Mouse (Mus musculus) testis, adult 2 months (tissue): Measurements from ENCODE around the gene Olfr15. TPM values are rescaled to one million over a fixed set of nuclear protein-coding genes. Genes with fewer than 3 reads are reported as not detected.
"Not testable (repeated sequence)": the region's sequence is repeated elsewhere in the genome, so short reads cannot be mapped to it uniquely, and the experiment has no call there.

Experiments used
- H3K27ac ChIP-seq: fragments of 200-500 bp; 2 replicates; pipeline ENCODE4 v1.5.1; 2012; ENCODE audit warnings: low read depth, low read length; ENCODE audit not compliant: control insufficient read depth, insufficient read depth
- H3K27me3 ChIP-seq: fragments of 200-500 bp; 2 replicates; pipeline ENCODE4 v1.6.1; 2012; ENCODE audit warnings: mild to moderate bottlenecking, low read length, moderate library complexity; ENCODE audit not compliant: control insufficient read depth, insufficient read depth
- H3K36me3 ChIP-seq: fragments of 200-500 bp; 2 replicates; pipeline ENCODE4 v1.6.1; 2012; ENCODE audit warnings: mild to moderate bottlenecking, low read length; ENCODE audit not compliant: control insufficient read depth, insufficient read depth
- H3K4me1 ChIP-seq: fragments of 200-500 bp; 2 replicates; pipeline ENCODE4 v1.6.1; 2012; ENCODE audit warnings: low read length; ENCODE audit not compliant: control insufficient read depth, insufficient read depth
- H3K4me3 ChIP-seq: fragments of 200-500 bp; 2 replicates; pipeline ENCODE4 v1.5.1; 2012; ENCODE audit warnings: low read depth, mild to moderate bottlenecking, low read length, moderate library complexity, mixed read lengths; ENCODE audit not compliant: control insufficient read depth
- CTCF ChIP-seq: fragments of 200-500 bp; IDR thresholded peaks from 2 replicates; pipeline ENCODE4 v1.5.1; 2012; ENCODE audit warnings: low read depth, mild to moderate bottlenecking, inconsistent platforms, low read length, moderate library complexity; ENCODE audit not compliant: control insufficient read depth, insufficient read depth, insufficient replicate concordance
- POLR2A ChIP-seq: fragments of 200-500 bp; IDR thresholded peaks from 2 replicates; pipeline ENCODE4 v1.6.1; 2012; ENCODE audit warnings: low read depth, mild to moderate bottlenecking, inconsistent platforms, low read length, moderate library complexity; ENCODE audit not compliant: control insufficient read depth
- polyA plus RNA-seq: library from polyadenylated mRNA; depleted of rRNA; stranded (reverse); fragments of >200 nt; gene quantifications from 2 replicates; pipeline ENCODE4 v1.2.3, GENCODE M21; 2012

The Olfr15 gene
- polyA plus RNA-seq, 1 experiment, result not detected

- TF ChIP-seq CTCF (no peak), POLR2A (no peak)
- H3K4me1 ChIP-seq, result no peaks in the 10 kb centered on the region; the same call in 1 of the 2 replicates
Observed at GRCm38 (mm10) chr16:3835461-3835860, 4.8 kb downstream of the Olfr15 start.

GRCm38 (mm10) chr16:3839157-3839885 is 8.6 kb downstream of the Olfr15 start:
- H3K36me3 ChIP-seq, result no peaks in the 10 kb centered on the region
- H3K27me3 ChIP-seq, result no peaks in the 10 kb centered on the region
- H3K4me1 ChIP-seq, result peaks cover 2% of the 10 kb centered on the region; the same call in 1 of the 2 replicates
- no peak overlapping the region for H3K27ac ChIP-seq
- H3K4me3 ChIP-seq, result peak overlapping the region; percentile 1; the same call in 1 of the 2 replicates
- peak; percentile 19; the same call in 1 of the 2 replicates for TF ChIP-seq CTCF
- no peak for TF ChIP-seq POLR2A

More at GRCm38 (mm10) chr16:3835461-3835860, 4.8 kb downstream of the Olfr15 start:
- Histone ChIP-seq H3K27ac (no peak overlapping the region), H3K4me3 (no peak overlapping the region), H3K36me3 (no peaks in the 10 kb centered on the region), H3K27me3 (no peaks in the 10 kb centered on the region)

DNA sequence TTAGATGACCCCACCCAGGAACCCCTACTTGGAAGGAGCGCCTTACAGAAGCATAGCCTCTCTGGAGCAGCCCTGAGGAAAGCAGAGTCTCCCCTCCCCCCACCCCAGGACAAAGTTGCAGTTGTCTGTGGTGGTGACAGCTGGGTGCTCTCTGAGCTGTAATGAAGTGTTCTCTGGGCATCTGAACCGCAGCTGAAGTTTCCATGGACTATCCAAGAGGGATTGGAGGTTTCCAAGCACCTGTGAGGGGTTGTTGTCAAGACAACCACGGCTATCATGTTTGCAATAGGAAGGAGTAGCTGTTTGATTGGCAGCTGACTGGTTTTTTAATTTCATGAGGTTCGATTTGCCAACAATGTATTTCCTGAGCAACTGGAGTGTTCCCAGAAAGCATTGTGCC is 12.3 kb downstream of the Olfr15 start:
- TF ChIP-seq CTCF (no peak), POLR2A (no peak)
- peaks cover 5% of the 10 kb centered on the region for H3K4me1 ChIP-seq
- no peak overlapping the region for H3K27ac ChIP-seq
- no peaks in the 10 kb centered on the region for H3K36me3 ChIP-seq
- H3K27me3 ChIP-seq, result no peaks in the 10 kb centered on the region
- no peak overlapping the region for H3K4me3 ChIP-seq

- TF ChIP-seq CTCF, result no peak
- TF ChIP-seq POLR2A, result no peak
- no peak overlapping the region for H3K4me3 ChIP-seq
- peaks cover 5% of the 10 kb centered on the region for H3K4me1 ChIP-seq
- H3K27ac ChIP-seq, result no peak overlapping the region
- H3K27me3 ChIP-seq, result no peaks in the 10 kb centered on the region
- no peaks in the 10 kb centered on the region for H3K36me3 ChIP-seq
Observed at GRCm38 (mm10) chr16:3843796-3844195, 13.1 kb downstream of the Olfr15 start.

GRCm38 (mm10) chr16:3846711-3847518 is 16.2 kb downstream of the Olfr15 start, which contains the start of gene Zfp174:
TSS of gene Zfp174 (plus strand) at chr16:3847268.
- Histone ChIP-seq H3K4me1 (peaks cover 5% of the 10 kb centered on the region), H3K27ac (peak within 1 kb of the TSS; percentile 71), H3K36me3 (no peaks in the 10 kb centered on the region; the same call in 1 of the 2 replicates), H3K27me3 (no peaks in the 10 kb centered on the region), H3K4me3 (peak within 1 kb of the TSS; percentile 95)
- TF ChIP-seq POLR2A (peak; percentile 80), CTCF (no peak)

- Histone ChIP-seq H3K4me1 (peaks cover 4% of the 10 kb centered on the region), H3K36me3 (no peaks in the 10 kb centered on the region; the same call in 1 of the 2 replicates), H3K4me3 (peak overlapping the region; percentile 2; the same call in 1 of the 2 replicates), H3K27ac (no peak overlapping the region), H3K27me3 (no peaks in the 10 kb centered on the region)
- no peak for TF ChIP-seq CTCF
- no peak for TF ChIP-seq POLR2A
Observed at GRCm38 (mm10) chr16:3847871-3848270, 17.2 kb downstream of the Olfr15 start.

- Histone ChIP-seq H3K27ac (no peak overlapping the region), H3K36me3 (no peaks in the 10 kb centered on the region; the same call in 1 of the 2 replicates), H3K27me3 (no peaks in the 10 kb centered on the region), H3K4me1 (peaks cover 3% of the 10 kb centered on the region), H3K4me3 (no peak overlapping the region)
- TF ChIP-seq CTCF (no peak), POLR2A (no peak)
Observed at GRCm38 (mm10) chr16:3848416-3848815, 17.7 kb downstream of the Olfr15 start.

- H3K27ac ChIP-seq, H3K4me3 ChIP-seq, H3K27me3 ChIP-seq, H3K4me1 ChIP-seq, H3K36me3 ChIP-seq: not testable (repeated sequence)
Observed at GRCm38 (mm10) chr16:3851301-3851700, 20.6 kb downstream of the Olfr15 start.
